Mouse (Mus musculus) heart, embryonic 13.5 days (tissue): ENCODE results near the gene C8g. TPM values are rescaled to one million over a fixed set of nuclear protein-coding genes. Genes with fewer than 3 reads are reported as not detected.

Experiments
- ATAC-seq: fragments of 200-750 bp; cut with Nextera tagmentation; 2 replicates; pipeline ENCODE4 v1.8.0; 2017; ENCODE audit warnings: moderate TSS enrichment; ENCODE audit not compliant: insufficient number of reproducible peaks, low FRiP score, low TSS enrichment; ENCODE audit errors: extremely low read depth
- H3K27ac ChIP-seq: fragments of 300-500 bp; sonication (generic); replicated peaks from 2 replicates; pipeline ENCODE4 v1.5.1; 2015; ENCODE audit warnings: moderate library complexity, mild to moderate bottlenecking, inconsistent platforms
- H3K27me3 ChIP-seq: fragments of 300-500 bp; sonication (generic); replicated peaks from 2 replicates; pipeline ENCODE4 v1.6.1; 2015; ENCODE audit warnings: mild to moderate bottlenecking, inconsistent platforms
- H3K36me3 ChIP-seq: fragments of 300-500 bp; sonication (generic); 2 replicates; pipeline ENCODE4 v1.6.1; 2015; ENCODE audit warnings: mild to moderate bottlenecking, inconsistent platforms
- H3K4me1 ChIP-seq: fragments of 300-500 bp; sonication (generic); 2 replicates; pipeline ENCODE4 v1.6.1; 2015; ENCODE audit warnings: inconsistent platforms
- H3K4me2 ChIP-seq: fragments of 300-500 bp; sonication (generic); 2 replicates; pipeline ENCODE4 v1.6.1; 2015; ENCODE audit warnings: inconsistent platforms, mild to moderate bottlenecking, moderate library complexity
- H3K4me3 ChIP-seq: fragments of 300-500 bp; sonication (generic); 2 replicates; pipeline ENCODE4 v1.5.1; 2015; ENCODE audit warnings: moderate library complexity, mild to moderate bottlenecking, inconsistent platforms
- H3K9ac ChIP-seq: fragments of 300-500 bp; sonication (generic); 2 replicates; pipeline ENCODE4 v1.6.1; 2015; ENCODE audit warnings: inconsistent platforms, mild to moderate bottlenecking, moderate library complexity
- H3K9me3 ChIP-seq: fragments of 300-500 bp; sonication (generic); 2 replicates; pipeline ENCODE4 v1.6.1; 2016; ENCODE audit warnings: inconsistent platforms
- WGBS: fragments of 180-500 bp; shearing (Covaris S2); methylation state at CpG from one replicate; pipeline ENCODE4 v1.1.7; 2015; ENCODE audit warnings: mixed read lengths; 5-methylcytosine and 5-hydroxymethylcytosine counted together
- polyA plus RNA-seq: library from polyadenylated mRNA; unstranded; fragments of >200 nt; fragmentation: Nextera tagmentation; extraction: Ambion mirVana; gene quantifications from 2 replicates; pipeline ENCODE4 v1.2.1, GENCODE M21; 2015

Gene C8g
- polyA plus RNA-seq, 1 experiment from 2014 or later: 3.1 TPM

- WGBS: 17% methylated on average over 3 of the region's 3 CpGs
- peak overlapping the region; percentile 75 for H3K9ac ChIP-seq
- peak overlapping the region; percentile 66 for H3K4me3 ChIP-seq
- H3K27ac ChIP-seq: peak overlapping the region; percentile 93
- peak overlapping the region; percentile 82 for H3K4me2 ChIP-seq
- peaks cover 31% of the 10 kb centered on the region for H3K4me1 ChIP-seq
- no peak for ATAC-seq
- H3K9me3 ChIP-seq: no peaks in the 10 kb centered on the region
- peaks cover 21% of the 10 kb centered on the region for H3K36me3 ChIP-seq
- H3K27me3 ChIP-seq: no peaks in the 10 kb centered on the region
Observed at GRCm38 (mm10) chr2:25461407-25461806, 40.1 kb downstream of the C8g start.

DNA sequence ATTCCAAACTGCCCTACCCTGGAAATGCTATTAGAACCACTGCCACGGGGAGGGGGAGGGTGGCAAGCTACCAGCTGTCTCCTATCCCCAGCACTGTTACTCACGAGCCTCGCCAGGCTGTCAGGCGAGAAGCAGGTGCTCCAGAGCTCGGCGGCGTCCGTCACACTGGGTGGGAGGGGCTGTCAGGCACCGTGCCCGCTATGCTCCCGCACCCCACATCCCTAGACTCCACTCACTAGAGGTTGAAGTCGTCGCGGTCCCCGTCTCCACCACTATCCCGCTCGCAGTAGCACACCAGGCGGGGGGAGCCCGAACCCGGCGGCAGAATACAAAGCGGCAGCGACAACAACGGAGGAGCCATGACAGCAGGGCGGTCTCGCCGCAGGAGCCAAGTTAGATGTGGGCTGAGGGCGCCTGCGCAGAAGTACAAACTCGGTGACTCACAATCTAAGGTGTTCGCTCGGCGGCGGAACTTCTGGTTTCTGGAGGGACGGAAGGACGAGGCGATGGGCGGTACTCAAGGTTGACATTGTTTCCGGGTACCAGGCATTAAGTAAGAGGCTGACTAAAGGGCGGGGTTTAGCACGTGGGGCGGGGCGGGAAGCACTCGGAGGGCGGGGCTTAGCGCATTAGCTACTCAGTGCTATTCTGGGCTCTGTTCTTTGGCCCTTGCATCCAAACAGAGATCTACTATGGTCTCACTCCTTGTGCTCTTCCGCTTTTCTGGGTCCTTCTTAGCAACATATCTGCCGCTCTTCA is 40.8 kb downstream of the C8g start, which contains the start of gene Paxx:
TSS of gene Paxx (minus strand) at position 544 of the 759 bp plus-strand sequence.
- Histone ChIP-seq H3K36me3 (peaks cover 21% of the 10 kb centered on the region), H3K9ac (peak within 1 kb of the TSS; percentile 86), H3K4me3 (peak within 1 kb of the TSS; percentile 66), H3K9me3 (no peaks in the 10 kb centered on the region), H3K27me3 (no peaks in the 10 kb centered on the region), H3K27ac (peak within 1 kb of the TSS; percentile 93), H3K4me1 (peaks cover 34% of the 10 kb centered on the region), H3K4me2 (peak within 1 kb of the TSS; percentile 82)
- peak; percentile 87 for ATAC-seq
- under 1% methylated on average over 48 of the region's 48 CpGs for WGBS

GRCm38 (mm10) chr2:25460135-25460534 is 41.4 kb downstream of the C8g start:
- 30% methylated on average over 5 of the region's 5 CpGs for WGBS
- no peaks in the 10 kb centered on the region for H3K9me3 ChIP-seq

DNA sequence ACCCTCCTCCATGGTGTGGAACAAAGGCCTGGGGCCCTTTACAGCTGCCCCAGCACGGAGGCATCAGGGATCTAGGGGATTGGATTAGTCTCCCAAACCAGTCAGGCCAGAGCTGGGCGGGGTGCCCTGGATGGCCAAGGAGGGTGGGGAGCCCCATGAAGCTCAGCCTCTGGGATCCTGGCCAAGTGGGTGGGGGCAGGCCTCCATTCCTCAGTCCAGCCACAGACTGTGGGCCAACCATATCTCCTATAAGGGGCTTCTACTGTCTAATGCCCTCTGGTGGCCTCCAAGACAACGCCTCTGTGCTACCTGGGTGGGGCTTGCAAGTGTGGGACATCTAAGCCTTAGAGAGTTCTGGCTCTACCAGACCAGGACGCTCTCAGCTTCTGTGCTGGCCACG is 42.6 kb downstream of the C8g start:
- no peak for ATAC-seq
- Histone ChIP-seq H3K27ac (no peak overlapping the region), H3K4me2 (no peak overlapping the region), H3K36me3 (peaks cover 21% of the 10 kb centered on the region), H3K27me3 (no peaks in the 10 kb centered on the region), H3K9ac (no peak overlapping the region), H3K4me1 (peaks cover 29% of the 10 kb centered on the region), H3K9me3 (no peaks in the 10 kb centered on the region), H3K4me3 (no peak overlapping the region)
- WGBS: 72% methylated on average over 5 of the region's 5 CpGs

More at GRCm38 (mm10) chr2:25460135-25460534, 41.4 kb downstream of the C8g start:
- peak overlapping the region; percentile 82 for H3K4me2 ChIP-seq
- H3K4me1 ChIP-seq: peaks cover 29% of the 10 kb centered on the region
- peak overlapping the region; percentile 66 for H3K4me3 ChIP-seq
- peak overlapping the region; percentile 86 for H3K9ac ChIP-seq
- no peaks in the 10 kb centered on the region for H3K27me3 ChIP-seq
- H3K27ac ChIP-seq: peak overlapping the region; percentile 93
- ATAC-seq: no peak
- H3K36me3 ChIP-seq: peaks cover 21% of the 10 kb centered on the region

- H3K36me3 ChIP-seq: peaks cover 21% of the 10 kb centered on the region
- H3K4me3 ChIP-seq: no peak overlapping the region
- H3K27ac ChIP-seq: no peak overlapping the region
- no peaks in the 10 kb centered on the region for H3K27me3 ChIP-seq
- H3K9me3 ChIP-seq: no peaks in the 10 kb centered on the region
- no peak overlapping the region for H3K9ac ChIP-seq
- no peak for ATAC-seq
- no peak overlapping the region for H3K4me2 ChIP-seq
- 81% methylated on average over 9 of the region's 9 CpGs for WGBS
- peaks cover 29% of the 10 kb centered on the region for H3K4me1 ChIP-seq
Observed at GRCm38 (mm10) chr2:25457022-25457896, 44.3 kb downstream of the C8g start.

DNA sequence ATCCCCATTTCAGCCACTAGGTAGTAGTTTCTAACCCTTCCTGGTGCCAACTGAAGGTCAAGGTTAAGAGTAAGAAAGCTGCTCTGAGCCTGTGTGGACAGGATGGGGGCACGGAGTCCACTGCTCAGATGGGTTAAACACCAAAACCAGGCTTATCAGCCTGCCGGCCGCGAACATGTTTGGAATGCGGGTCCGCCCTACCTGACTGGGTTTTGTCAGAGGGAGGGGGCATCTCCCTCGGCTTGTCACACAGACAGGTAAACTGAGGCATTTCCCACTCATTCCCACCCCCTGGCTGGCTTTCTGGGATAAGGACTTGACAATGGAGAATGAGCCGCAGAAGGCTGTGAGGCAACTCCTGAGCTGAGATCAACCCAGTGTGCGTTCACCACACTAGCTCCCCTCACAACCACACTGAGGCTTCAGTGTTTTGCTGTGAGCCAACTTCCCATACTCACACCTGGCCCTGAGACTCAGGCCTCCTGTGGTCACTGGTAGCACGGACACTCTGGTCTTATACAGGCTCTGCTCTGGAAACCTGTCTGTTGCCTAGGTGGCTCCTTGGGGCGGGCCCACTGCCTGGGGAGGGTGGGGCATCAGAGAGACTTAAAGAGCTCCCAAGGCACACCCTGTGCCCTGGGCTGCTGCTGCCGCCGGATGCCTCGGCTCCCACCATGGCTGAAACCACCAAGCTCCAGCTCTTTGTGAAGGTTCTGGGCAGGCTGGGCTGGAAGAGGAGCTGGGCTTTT is 45.1 kb downstream of the C8g start, which contains the start of gene Clic3:
TSS of gene Clic3 (plus strand) at position 634 of the 749 bp plus-strand sequence.
- H3K4me1 ChIP-seq: peaks cover 27% of the 10 kb centered on the region
- no peak for ATAC-seq
- H3K4me3 ChIP-seq: no peak within 1 kb of the TSS
- no peak within 1 kb of the TSS for H3K27ac ChIP-seq
- H3K4me2 ChIP-seq: no peak within 1 kb of the TSS
- WGBS: 34% methylated on average over 14 of the region's 14 CpGs
- H3K9me3 ChIP-seq: no peaks in the 10 kb centered on the region
- H3K9ac ChIP-seq: no peak within 1 kb of the TSS
- H3K27me3 ChIP-seq: no peaks in the 10 kb centered on the region
- peaks cover 21% of the 10 kb centered on the region for H3K36me3 ChIP-seq

DNA sequence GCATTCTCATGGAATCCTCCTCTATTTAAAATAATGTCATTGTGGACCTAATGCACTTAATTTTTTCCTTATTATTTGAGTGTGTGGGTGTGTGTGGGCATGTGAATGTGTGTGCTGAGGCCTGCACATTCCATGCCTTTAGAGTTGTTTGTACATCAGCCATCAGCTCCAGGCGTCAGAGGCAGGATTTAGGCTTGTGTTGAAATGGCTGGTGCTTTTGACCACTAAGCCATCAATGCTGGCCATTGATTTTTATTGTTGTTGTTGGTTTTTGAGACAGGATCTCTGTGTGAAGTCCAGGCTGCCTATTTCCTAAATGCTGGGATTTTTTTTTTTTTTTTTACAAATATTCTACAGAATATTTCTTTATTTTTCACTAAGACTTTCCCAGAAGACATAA is 48.6 kb downstream of the C8g start:
- no peak for ATAC-seq
- WGBS: 30% methylated on average over 1 of the region's 1 CpGs

DNA sequence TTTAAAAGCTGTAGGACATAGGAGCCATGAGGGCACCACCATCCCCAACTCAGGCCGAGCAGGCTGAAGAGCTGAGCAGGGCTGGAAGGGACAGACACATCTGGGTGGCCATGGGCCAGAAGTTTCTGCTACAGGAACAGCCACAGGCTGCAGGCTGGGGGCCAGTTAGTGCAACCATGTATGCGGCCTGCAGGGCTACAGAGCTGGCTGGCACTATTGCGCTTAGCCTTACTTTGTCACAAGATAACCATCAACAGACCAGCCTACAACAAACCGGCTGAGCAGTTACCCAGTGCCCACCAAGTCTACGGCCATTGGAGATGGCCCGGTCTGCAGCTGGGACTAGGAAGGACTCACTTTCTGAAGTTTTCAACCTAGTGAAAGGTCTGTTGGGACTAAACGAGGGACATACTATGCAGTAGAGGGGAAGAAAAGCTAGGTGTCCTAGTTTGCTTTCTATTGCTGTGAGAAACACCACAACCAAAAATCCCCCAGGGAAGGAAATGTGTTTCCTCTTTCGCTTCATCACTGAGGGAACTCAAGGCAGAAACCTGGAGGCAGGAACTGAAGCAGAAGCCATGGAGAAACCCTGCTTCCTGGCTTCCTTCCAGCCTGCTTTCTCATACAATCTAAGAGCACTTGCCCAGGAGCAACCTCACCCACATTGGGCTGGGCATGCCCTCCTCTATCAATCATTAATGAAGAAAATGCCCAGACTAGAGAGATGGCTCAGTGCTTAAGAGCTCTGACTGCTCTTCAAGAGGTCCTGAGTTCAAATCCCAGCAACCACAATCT is 50.5 kb downstream of the C8g start:
- no peak overlapping the region for H3K27ac ChIP-seq
- H3K4me1 ChIP-seq: peaks cover 2% of the 10 kb centered on the region; the same call in 1 of the 2 replicates
- WGBS: 68% methylated on average over 8 of the region's 8 CpGs
- no peaks in the 10 kb centered on the region for H3K9me3 ChIP-seq
- no peak overlapping the region for H3K9ac ChIP-seq
- no peaks in the 10 kb centered on the region for H3K36me3 ChIP-seq
- no peaks in the 10 kb centered on the region for H3K27me3 ChIP-seq
- H3K4me3 ChIP-seq: no peak overlapping the region
- no peak overlapping the region for H3K4me2 ChIP-seq
- ATAC-seq: no peak

More for the DNA sequence above, 48.6 kb downstream of the C8g start:
- Histone ChIP-seq H3K36me3 (peaks cover 6% of the 10 kb centered on the region; the same call in 1 of the 2 replicates), H3K9me3 (no peaks in the 10 kb centered on the region), H3K9ac (no peak overlapping the region), H3K4me2 (no peak overlapping the region), H3K4me3 (no peak overlapping the region), H3K4me1 (peaks cover 6% of the 10 kb centered on the region), H3K27me3 (no peaks in the 10 kb centered on the region), H3K27ac (no peak overlapping the region)
